Mouse (Mus musculus): ENCODE measurements around the gene Olfr845. TPM values are rescaled to one million over a fixed set of nuclear protein-coding genes. Genes with fewer than 3 reads are reported as not detected.

Olfr845 gene
- total RNA-seq (2021): not detected
- long read RNA-seq, experiment 1: 0 reads
- long read RNA-seq, experiment 2: 0 reads

DNA sequence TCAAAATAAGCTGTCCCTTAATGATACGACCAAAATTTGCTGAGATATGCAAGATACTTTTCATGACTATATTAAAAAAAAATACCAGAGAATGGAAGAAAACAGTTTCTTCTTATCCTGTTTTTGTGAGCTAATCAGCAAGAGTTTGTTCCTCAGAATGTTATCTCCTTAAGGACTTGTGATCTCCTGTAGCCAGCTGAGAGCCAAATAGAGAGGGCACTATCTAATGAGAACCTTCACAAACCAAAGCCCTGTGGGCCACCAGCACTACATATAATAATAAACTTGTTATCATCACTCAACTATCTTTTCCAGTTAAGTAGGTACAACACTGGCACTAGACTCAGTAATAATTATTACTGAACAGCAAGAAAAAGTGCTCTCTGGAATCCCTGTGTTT is at the start of gene Olfr845:
Gene Olfr845 (plus strand): TSS at position 301 of the 400 bp plus-strand sequence.
- H3K27ac ChIP-seq: no peak within 1 kb of the TSS
- no peak for TF ChIP-seq CTCF (IDR thresholded peaks at IDR 0.05)
- H3K4me3 ChIP-seq: no peak within 1 kb of the TSS
- DNase-seq: no peak
- intact Hi-C loops (cut with DNase I): no loop called here

DNA sequence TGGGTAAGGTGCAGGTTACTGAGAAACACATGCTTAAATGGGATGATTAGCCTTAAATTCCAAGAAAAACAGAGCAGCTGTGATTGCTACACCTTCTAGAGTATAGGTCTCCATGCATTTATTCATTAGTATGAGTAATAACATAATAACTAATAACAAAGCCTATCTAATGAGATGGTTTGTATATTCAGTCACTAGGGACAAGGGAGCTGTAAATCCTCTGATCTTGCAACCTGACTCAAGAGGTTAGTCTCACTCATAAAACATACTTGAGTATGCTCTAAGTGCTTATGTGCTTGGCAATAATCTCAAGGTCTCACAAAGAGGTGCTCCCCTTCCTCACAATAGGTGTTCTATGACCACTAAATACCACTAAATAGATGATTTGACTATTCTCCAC is 20.2 kb upstream of the Olfr845 start, which contains the start of gene Olfr844:
Gene Olfr844 (plus strand): TSS at position 301 of the 400 bp plus-strand sequence.
- no peak for TF ChIP-seq CTCF (IDR thresholded peaks at IDR 0.05)
- Histone ChIP-seq H3K4me3 (no peak within 1 kb of the TSS), H3K27ac (no peak within 1 kb of the TSS)
- DNase-seq: no peak
- intact Hi-C loops (cut with DNase I): no loop called here

DNA sequence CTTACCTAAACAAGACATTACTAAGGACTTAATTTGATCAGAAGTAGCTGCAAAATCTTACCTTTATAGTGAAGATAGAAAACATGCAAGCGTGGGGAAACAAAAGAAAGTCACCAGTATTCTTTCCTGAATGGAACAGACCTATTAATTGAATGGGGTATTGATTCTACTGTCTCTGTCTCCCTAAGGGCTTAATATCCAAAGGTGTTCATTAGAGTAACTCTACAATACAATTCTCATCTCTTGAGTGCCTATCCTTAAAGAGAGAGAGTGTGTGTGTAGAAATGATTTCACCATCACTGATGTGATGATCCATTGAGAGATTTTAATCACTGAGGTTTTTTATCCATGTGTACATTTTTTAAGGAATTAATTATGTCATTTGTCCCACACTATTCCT is 27.6 kb downstream of the Olfr845 start, which contains the start of gene Olfr846:
Gene Olfr846 (minus strand): TSS at position 101 of the 400 bp plus-strand sequence.
- intact Hi-C loops (cut with DNase I): no loop called here
- Histone ChIP-seq H3K4me3 (no peak within 1 kb of the TSS), H3K27ac (no peak within 1 kb of the TSS)
- TF ChIP-seq CTCF (IDR thresholded peaks at IDR 0.05): no peak
- no peak for DNase-seq

DNA sequence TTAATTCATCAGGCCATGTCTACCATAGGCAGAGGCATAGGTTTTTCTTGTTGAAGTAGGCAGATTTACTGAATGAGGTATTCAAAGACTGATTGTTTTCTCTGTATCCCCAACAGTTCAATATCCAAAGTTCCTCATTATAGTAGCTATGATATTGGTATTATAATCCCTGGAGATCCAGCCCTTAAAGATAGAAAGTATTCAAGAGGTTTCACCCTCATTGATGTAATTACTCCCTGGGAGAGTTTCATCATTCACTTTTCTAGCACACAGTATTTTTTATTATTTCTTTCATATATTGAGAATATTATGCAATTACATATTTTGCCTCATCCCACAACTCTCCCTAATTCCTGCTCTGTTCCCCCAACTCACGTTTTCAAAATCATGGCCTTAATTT is 42.3 kb downstream of the Olfr845 start, which contains the start of gene Olfr847:
Gene Olfr847 (minus strand): TSS at position 101 of the 400 bp plus-strand sequence.
- TF ChIP-seq CTCF (IDR thresholded peaks at IDR 0.05): no peak
- Histone ChIP-seq H3K27ac (no peak within 1 kb of the TSS), H3K4me3 (no peak within 1 kb of the TSS)
- intact Hi-C loops (cut with DNase I): no loop called here
- no peak for DNase-seq

Other genes starting within 250 kb of the Olfr845 start
- not detected for gene Olfr836, start 216.1 kb upstream of the Olfr845 start, total RNA-seq (2021)
- not detected for gene Olfr837, start 200.1 kb upstream of the Olfr845 start, total RNA-seq (2021)
- not detected for gene Olfr839-ps1, start 159.1 kb upstream of the Olfr845 start, total RNA-seq (2021)
- gene Olfr843, start 84.5 kb upstream of the Olfr845 start, total RNA-seq (2021): not detected
- not detected for gene Olfr844, start 20.1 kb upstream of the Olfr845 start, total RNA-seq (2021)
- gene Olfr846, start 27.5 kb downstream of the Olfr845 start, total RNA-seq (2021): not detected
- not detected for gene Olfr847, start 42.2 kb downstream of the Olfr845 start, total RNA-seq (2021)
- not detected for gene Olfr849, start 103.8 kb downstream of the Olfr845 start, total RNA-seq (2021)
- gene Olfr850, start 141.8 kb downstream of the Olfr845 start, total RNA-seq (2021): not detected
- not detected for gene Olfr851, start 156.8 kb downstream of the Olfr845 start, total RNA-seq (2021)
- gene Olfr853, start 204.6 kb downstream of the Olfr845 start, total RNA-seq (2021): not detected
- gene Olfr854, start 230.9 kb downstream of the Olfr845 start, total RNA-seq (2021): not detected
- gene Olfr855, start 246.2 kb downstream of the Olfr845 start, total RNA-seq (2021): not detected

Measured in gastrocnemius, adult 2 months (tissue).